Mouse (Mus musculus) ES-E14 (cell line): ENCODE measurements around the gene Olfr690. TPM values are rescaled to one million over a fixed set of nuclear protein-coding genes. Genes with fewer than 3 reads are reported as not detected.
"Not testable (repeated sequence)": the region's sequence is repeated elsewhere in the genome, so short reads cannot be mapped to it uniquely, and the experiment has no call there.

Experiments used
- DNase-seq: peaks from one replicate; pipeline ENCODE4 v3.0.0-alpha.2; 2013; ENCODE audit warnings: low read depth, low spot score
- H3K27ac ChIP-seq: 2 replicates; pipeline ENCODE4 v1.5.1; 2012; ENCODE audit warnings: low read depth, mild to moderate bottlenecking, low read length, moderate library complexity, mixed read lengths; ENCODE audit not compliant: poor library complexity, insufficient read depth, severe bottlenecking
- H3K36me3 ChIP-seq: 2 replicates; pipeline ENCODE4 v1.6.1; 2012; ENCODE audit warnings: mild to moderate bottlenecking, low read length, moderate library complexity, mixed read lengths; ENCODE audit not compliant: control insufficient read depth, poor library complexity, insufficient read depth, severe bottlenecking
- H3K4me1 ChIP-seq, 2 experiments: fragments of 150-350 bp in 1 of 2; sonication (generic) in 1 of 2; 2 replicates each; pipeline ENCODE4 v1.6.1; 2012; ENCODE audit warnings: low read length in 2 of 2, mild to moderate bottlenecking in 1 of 2, mixed read lengths in 1 of 2; ENCODE audit not compliant: control insufficient read depth in 2 of 2, insufficient read depth in 2 of 2, poor library complexity in 1 of 2
- H3K4me3 ChIP-seq, 2 experiments: fragments of 150-350 bp in 1 of 2; sonication (generic) in 1 of 2; 2 replicates each; pipeline ENCODE4 v1.5.1; 2012; ENCODE audit warnings: low read length in 2 of 2, low read depth in 1 of 2, mild to moderate bottlenecking in 1 of 2, mixed read lengths in 1 of 2; ENCODE audit not compliant: insufficient read depth in 1 of 2, poor library complexity in 1 of 2, severe bottlenecking in 1 of 2
- H3K9ac ChIP-seq: 2 replicates; pipeline ENCODE4 v1.6.1; 2012; ENCODE audit warnings: low read depth, mild to moderate bottlenecking, low read length, mixed read lengths; ENCODE audit not compliant: poor library complexity, insufficient read depth, severe bottlenecking
- H3K9me3 ChIP-seq: fragments of 150-350 bp; sonication (generic); 2 replicates; pipeline ENCODE4 v1.6.1; 2012; ENCODE audit warnings: low read depth, mild to moderate bottlenecking, low read length; ENCODE audit not compliant: control insufficient read depth, insufficient read depth
- CHD2 ChIP-seq: IDR thresholded peaks from 2 replicates; pipeline ENCODE4 v1.6.1; 2014; ENCODE audit warnings: mild to moderate bottlenecking, low read depth, low read length, inconsistent platforms
- HCFC1 ChIP-seq: IDR thresholded peaks from 2 replicates; pipeline ENCODE4 v1.6.1; 2012; ENCODE audit warnings: low read length, inconsistent platforms, borderline replicate concordance; ENCODE audit not compliant: insufficient read depth
- MAFK ChIP-seq: IDR thresholded peaks from 2 replicates; pipeline ENCODE4 v1.6.1; 2014; ENCODE audit warnings: mild to moderate bottlenecking, low read depth, low read length, inconsistent platforms; ENCODE audit not compliant: insufficient read depth
- ZC3H11A ChIP-seq: IDR thresholded peaks from 2 replicates; pipeline ENCODE4 v1.6.1; 2012; ENCODE audit warnings: low read depth, mild to moderate bottlenecking, inconsistent platforms, low read length, borderline replicate concordance
- ZNF384 ChIP-seq: IDR thresholded peaks from 2 replicates; pipeline ENCODE4 v1.6.1; 2012; ENCODE audit warnings: low read depth, low read length, inconsistent platforms
- in situ Hi-C, 2 experiments: fragments of 600-800 bp; cut with MboI; formaldehyde crosslinking; loops; one replicate each; pipeline ENCODE4 v1.15.1; 2025; ENCODE audit warnings: low sequenced_read_pairs in 2 of 2, inconsistent platforms in 1 of 2; ENCODE audit not compliant: unreplicated experiment in 2 of 2
- total RNA-seq: library from RNA; depleted of rRNA; stranded (reverse); fragments of 300-350 nt; gene quantifications from 2 replicates; pipeline ENCODE4 v1.2.3, GENCODE M21; 2012

The Olfr690 gene
- total RNA-seq, 1 experiment = not detected

DNA sequence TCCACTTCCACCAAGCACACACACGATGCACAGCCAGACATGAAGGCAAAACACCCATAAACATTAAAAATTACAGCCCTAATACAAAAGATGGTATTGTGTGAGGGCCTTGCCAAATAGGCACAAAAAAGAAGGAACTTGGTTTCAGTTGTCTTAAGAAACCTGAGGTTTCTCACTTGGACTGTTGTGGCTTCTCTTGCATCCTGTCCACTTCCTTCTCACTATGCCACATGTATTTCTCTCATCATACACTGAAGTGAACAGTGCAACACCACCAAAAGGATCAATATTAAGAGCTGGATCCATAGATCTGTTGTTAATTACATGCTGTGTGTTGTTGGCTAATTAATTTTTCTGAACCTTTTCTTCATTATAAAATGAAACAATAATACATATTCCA lies 39.0 kb upstream of the Olfr690 start:
- TF ChIP-seq MAFK = no peak
- no peak for TF ChIP-seq HCFC1
- TF ChIP-seq ZNF384 = no peak
- no peak for TF ChIP-seq ZC3H11A
- no peak for TF ChIP-seq CHD2
- no peak for DNase-seq
- Histone ChIP-seq H3K4me3 (no peak overlapping the region), H3K36me3 (peaks cover 13% of the 10 kb centered on the region), H3K27ac (no peak overlapping the region), H3K9ac (no peak overlapping the region), H3K4me1 (no peaks in the 10 kb centered on the region), H3K9me3 (no peaks in the 10 kb centered on the region)
- in situ Hi-C loops = no loop called here

DNA sequence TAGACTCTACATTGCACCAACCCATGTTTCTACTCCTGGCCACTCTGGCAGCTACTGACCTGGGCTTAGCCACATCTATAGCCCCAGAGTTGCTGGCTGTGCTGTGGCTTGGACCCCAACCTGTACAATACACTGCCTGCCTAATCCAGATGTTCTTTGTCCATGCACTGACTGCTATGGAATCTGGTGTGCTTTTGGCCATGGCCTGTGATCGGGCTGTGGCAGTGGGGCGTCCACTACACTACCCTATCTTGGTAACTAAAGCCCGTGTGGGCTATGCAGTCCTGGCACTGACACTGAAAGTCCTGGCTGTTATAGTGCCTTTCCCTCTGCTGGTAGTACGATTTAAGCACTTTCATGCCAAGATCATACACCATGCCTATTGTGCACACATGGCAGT lies 34.6 kb upstream of the Olfr690 start:
- in situ Hi-C loops = no loop called here
- no peaks in the 10 kb centered on the region for H3K9me3 ChIP-seq
- H3K9ac ChIP-seq = no peak overlapping the region
- H3K4me3 ChIP-seq = no peak overlapping the region
- no peak for DNase-seq
- H3K36me3 ChIP-seq = 0 out of 2 replicates have a peak, but pooled peaks cover 2% of the 10 kb centered on the region
- no peaks in the 10 kb centered on the region for H3K4me1 ChIP-seq
- TF ChIP-seq MAFK (no peak), HCFC1 (no peak), CHD2 (no peak), ZC3H11A (no peak), ZNF384 (no peak)
- no peak overlapping the region for H3K27ac ChIP-seq

GRCm38 (mm10) chr7:105367930-105368329 lies 34.0 kb upstream of the Olfr690 start, which contains the start of gene Olfr692:
TSS of gene Olfr692 (plus strand) at chr7:105368230.
- H3K27ac ChIP-seq = no peak within 1 kb of the TSS
- H3K4me3 ChIP-seq = no peak within 1 kb of the TSS
- no peak for DNase-seq
- TF ChIP-seq CHD2 (no peak), HCFC1 (no peak), ZC3H11A (no peak), MAFK (no peak), ZNF384 (no peak)
- H3K9me3 ChIP-seq = no peaks in the 10 kb centered on the region
- in situ Hi-C loops = no loop called here
- H3K4me1 ChIP-seq = no peaks in the 10 kb centered on the region
- no peak within 1 kb of the TSS for H3K9ac ChIP-seq
- H3K36me3 ChIP-seq = 0 out of 2 replicates have a peak, but pooled peaks cover 2% of the 10 kb centered on the region

GRCm38 (mm10) chr7:105367268-105367667 lies 33.4 kb upstream of the Olfr690 start:
- H3K27ac ChIP-seq = no peak overlapping the region
- H3K36me3 ChIP-seq = 0 out of 2 replicates have a peak, but pooled peaks cover 2% of the 10 kb centered on the region
- H3K9me3 ChIP-seq = no peaks in the 10 kb centered on the region
- no peaks in the 10 kb centered on the region for H3K4me1 ChIP-seq
- no peak overlapping the region for H3K9ac ChIP-seq
- in situ Hi-C loops = no loop called here
- no peak overlapping the region for H3K4me3 ChIP-seq
- no peak for DNase-seq
- TF ChIP-seq ZC3H11A = no peak
- no peak for TF ChIP-seq CHD2
- no peak for TF ChIP-seq ZNF384
- no peak for TF ChIP-seq MAFK
- TF ChIP-seq HCFC1 = no peak

- no peak for DNase-seq
- Histone ChIP-seq H3K36me3 (no peaks in the 10 kb centered on the region), H3K9ac (no peak overlapping the region), H3K4me3 (no peak overlapping the region), H3K4me1 (no peaks in the 10 kb centered on the region), H3K27ac (no peak overlapping the region), H3K9me3 (no peaks in the 10 kb centered on the region)
- in situ Hi-C loops = no loop called here
- TF ChIP-seq HCFC1 = no peak
- no peak for TF ChIP-seq CHD2
These were observed 27.8 kb upstream of the Olfr690 start for GRCm38 (mm10) chr7:105361713-105362112.

DNA sequence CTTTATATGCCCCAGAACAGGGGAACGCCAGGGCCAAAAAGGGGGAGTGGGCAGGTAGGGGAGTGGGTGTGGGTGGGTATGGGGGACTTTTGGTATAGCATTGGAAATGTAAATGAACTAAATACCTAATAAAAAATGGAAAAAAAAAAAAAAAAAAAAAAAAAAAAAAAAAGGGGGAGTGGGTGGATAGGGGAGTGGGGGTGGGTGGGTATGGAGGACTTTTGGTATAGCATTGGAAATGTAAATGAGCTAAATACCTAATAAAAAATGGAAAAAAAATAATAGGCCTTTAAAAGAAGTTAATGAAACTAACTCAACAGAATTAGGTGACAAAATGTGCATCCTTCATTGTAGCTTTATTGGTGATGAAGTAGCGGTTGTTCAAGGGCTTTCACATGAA lies 22.6 kb upstream of the Olfr690 start:
- H3K9ac ChIP-seq, in situ Hi-C loops, H3K4me1 ChIP-seq, H3K9me3 ChIP-seq, H3K36me3 ChIP-seq, H3K4me3 ChIP-seq, H3K27ac ChIP-seq, DNase-seq: not testable (repeated sequence)

DNA sequence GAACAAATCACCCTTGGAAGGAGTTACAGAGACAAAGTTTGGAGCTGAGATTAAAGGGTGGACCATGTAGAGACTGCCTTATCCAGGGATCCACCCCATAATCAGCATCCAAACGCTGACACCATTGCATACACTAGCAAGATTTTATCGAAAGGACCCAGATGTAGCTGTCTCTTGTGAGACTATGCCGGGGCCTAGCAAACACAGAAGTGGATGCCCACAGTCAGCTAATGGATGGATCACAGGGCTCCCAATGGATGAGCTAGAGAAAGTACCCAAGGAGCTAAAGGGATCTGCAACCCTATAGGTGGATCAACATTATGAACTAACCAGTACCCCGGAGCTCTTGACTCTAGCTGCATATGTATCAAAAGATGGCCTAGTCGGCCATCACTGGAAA lies 22.2 kb upstream of the Olfr690 start:
- DNase-seq, H3K4me1 ChIP-seq, H3K4me3 ChIP-seq: not testable (repeated sequence)

More for the DNA sequence above, 22.2 kb upstream of the Olfr690 start:
- H3K9me3 ChIP-seq, H3K27ac ChIP-seq, H3K9ac ChIP-seq, H3K36me3 ChIP-seq, in situ Hi-C loops: not testable (repeated sequence)
